Mouse (Mus musculus): Measurements from ENCODE around the gene Golt1a.
A peak's percentile ranks its signal among the peaks of the same experiment; 100 is the strongest.

The Golt1a gene

GRCm38 (mm10) chr1:133309652-133310267, at the start of gene Golt1a:
Gene Golt1a (plus strand): TSS chr1:133309800.
- DNase-seq: peak; percentile 95

- DNase-seq: no peak
These were observed 47.0 kb upstream of the Golt1a start for GRCm38 (mm10) chr1:133262628-133263027.

- DNase-seq: no peak
These were observed 46.5 kb upstream of the Golt1a start for GRCm38 (mm10) chr1:133263134-133263533.

GRCm38 (mm10) chr1:133264367-133264766, 45.2 kb upstream of the Golt1a start:
- peak; percentile 33 for DNase-seq

- peak; percentile 83 for DNase-seq
These were observed 44.4 kb upstream of the Golt1a start for GRCm38 (mm10) chr1:133265114-133265766.

GRCm38 (mm10) chr1:133267094-133267493, 42.5 kb upstream of the Golt1a start:
- DNase-seq: peak; percentile 35

GRCm38 (mm10) chr1:133267813-133268492, 41.6 kb upstream of the Golt1a start:
- peak; percentile 27 for DNase-seq

GRCm38 (mm10) chr1:133268503-133268902, 41.1 kb upstream of the Golt1a start:
- no peak for DNase-seq

GRCm38 (mm10) chr1:133270336-133270735, 39.3 kb upstream of the Golt1a start:
- DNase-seq: no peak

GRCm38 (mm10) chr1:133274163-133274562, 35.4 kb upstream of the Golt1a start:
- no peak for DNase-seq

GRCm38 (mm10) chr1:133276983-133277382, 32.6 kb upstream of the Golt1a start:
- no peak for DNase-seq

GRCm38 (mm10) chr1:133278539-133278938, 31.1 kb upstream of the Golt1a start:
- DNase-seq: no peak

- no peak for DNase-seq
These were observed 30.5 kb upstream of the Golt1a start for GRCm38 (mm10) chr1:133278946-133279631.

- no peak for DNase-seq
These were observed 29.9 kb upstream of the Golt1a start for GRCm38 (mm10) chr1:133279632-133280093.

GRCm38 (mm10) chr1:133280537-133280936, 29.1 kb upstream of the Golt1a start:
- DNase-seq: no peak

- peak; percentile 77 for DNase-seq
These were observed 23.7 kb upstream of the Golt1a start for GRCm38 (mm10) chr1:133285907-133286306.

GRCm38 (mm10) chr1:133287051-133287450, 22.5 kb upstream of the Golt1a start:
- no peak for DNase-seq

- peak; percentile 73 for DNase-seq
These were observed 21.7 kb upstream of the Golt1a start for GRCm38 (mm10) chr1:133287880-133288279.

GRCm38 (mm10) chr1:133291888-133292287, 17.7 kb upstream of the Golt1a start:
- DNase-seq: no peak

GRCm38 (mm10) chr1:133292608-133293007, 17.0 kb upstream of the Golt1a start:
- no peak for DNase-seq

GRCm38 (mm10) chr1:133296376-133296775, 13.2 kb upstream of the Golt1a start:
- DNase-seq: no peak

- DNase-seq: no peak
These were observed 10.8 kb upstream of the Golt1a start for GRCm38 (mm10) chr1:133298816-133299215.

GRCm38 (mm10) chr1:133302540-133302939, 7.1 kb upstream of the Golt1a start:
- peak; percentile 65 for DNase-seq

All from kidney, adult 11 months (tissue).